Mouse (Mus musculus) myocyte (in vitro differentiated cells): ENCODE measurements around the gene Gm45337.
"Not testable (repeated sequence)": the region's sequence is repeated elsewhere in the genome, so short reads cannot be mapped to it uniquely, and the experiment has no call there.

Source experiments
- CEBPB ChIP-seq: IDR thresholded peaks from 2 replicates; pipeline ENCODE4 v1.6.1; 2011; ENCODE audit warnings: mild to moderate bottlenecking, moderate library complexity; ENCODE audit not compliant: poor library complexity, insufficient read depth, severe bottlenecking
- MAX ChIP-seq: IDR thresholded peaks from one replicate; pipeline ENCODE4 v1.6.1; 2011; ENCODE audit warnings: low read depth, mild to moderate bottlenecking, control low read depth
- MYOG ChIP-seq, 3 experiments: IDR thresholded peaks; one replicate each; pipeline ENCODE4 v1.6.1; 2011; ENCODE audit warnings: control low read depth in 2 of 3, low read depth in 2 of 3, mild to moderate bottlenecking in 2 of 3; ENCODE audit not compliant: insufficient read length in 2 of 3, control insufficient read depth in 1 of 3, insufficient read depth in 1 of 3
- POLR2A ChIP-seq: IDR thresholded peaks from one replicate; pipeline ENCODE4 v1.6.1; 2011; ENCODE audit warnings: low read depth, mild to moderate bottlenecking, control low read depth, moderate library complexity; ENCODE audit not compliant: insufficient read length
- POLR2AphosphoS2 ChIP-seq: IDR thresholded peaks from one replicate; pipeline ENCODE4 v1.6.1; 2011; ENCODE audit warnings: low read depth, control low read depth; ENCODE audit not compliant: insufficient read length
- TCF12 ChIP-seq: IDR thresholded peaks from one replicate; pipeline ENCODE4 v1.6.1; 2011; ENCODE audit warnings: mild to moderate bottlenecking, control low read depth; ENCODE audit not compliant: poor library complexity, insufficient read depth, severe bottlenecking
- USF1 ChIP-seq: IDR thresholded peaks from one replicate; pipeline ENCODE4 v1.6.1; 2011; ENCODE audit warnings: low read depth, mild to moderate bottlenecking, control low read depth, moderate library complexity

DNA sequence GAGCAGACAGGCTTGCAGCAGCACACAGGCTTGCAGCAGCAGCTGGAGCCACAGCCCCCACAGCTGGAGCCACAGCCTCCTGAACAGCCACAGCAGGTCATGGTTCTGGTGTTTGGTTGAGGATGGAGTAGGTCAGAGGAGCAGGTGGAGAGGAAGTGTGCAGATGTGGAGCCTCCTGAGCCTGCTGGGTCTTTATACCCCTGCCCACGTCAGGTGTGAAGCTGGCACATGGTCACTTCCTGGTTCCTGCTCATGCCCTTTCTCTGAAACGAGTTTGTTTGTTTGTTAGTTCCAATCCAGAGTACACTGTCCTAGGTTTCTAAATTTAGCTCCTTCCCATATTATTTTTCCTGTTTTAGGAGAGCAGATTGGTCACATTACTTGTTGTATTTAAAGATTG, 12.6 kb upstream of the Gm45337 start, which contains the start of gene Gm29735:
- not testable (repeated sequence) for TF ChIP-seq POLR2A; CEBPB; TCF12; MAX; POLR2AphosphoS2; USF1; MYOG (IDR thresholded peaks at IDR 0.05; ENCODE audit: control insufficient read depth in 1 of 3, insufficient read depth in 1 of 3, insufficient read length in 2 of 3, low read depth in 2 of 3)
